Mouse (Mus musculus): ENCODE data around the gene Gm49387. TPM values are rescaled to one million over a fixed set of nuclear protein-coding genes. Genes with fewer than 3 reads are reported as not detected.

The Gm49387 gene
- polyA plus RNA-seq, 1 experiment from 2014 or later = 0.52 TPM

GRCm38 (mm10) chr14:31572561-31573175, 68.0 kb downstream of the Gm49387 start:
- TF ChIP-seq CTCF (IDR thresholded peaks at IDR 0.05; ENCODE audit: low read depth) = no peak
- TF ChIP-seq EP300 (optimal IDR thresholded peaks at IDR 0.05) = no peak
- Histone ChIP-seq H3K4me2 (replicated peaks; ENCODE audit: low read depth) (no peak overlapping the region), H3K9ac (ENCODE audit: low read length) (no peak overlapping the region), H3K4me3 (ENCODE audit: low read depth, low read length) (no peak overlapping the region), H3K27ac (replicated peaks) (no peak overlapping the region), H3K36me3 (ENCODE audit: control insufficient read depth, insufficient read depth, low read length) (no peaks in the 10 kb centered on the region), H3K4me1 (replicated peaks; ENCODE audit: control insufficient read depth, insufficient read depth) (no peaks in the 10 kb centered on the region), H3K9me3 (ENCODE audit: control insufficient read depth, low read length) (no peaks in the 10 kb centered on the region), H3K27me3 (ENCODE audit: control insufficient read depth, insufficient read depth, low read length) (no peaks in the 10 kb centered on the region)
- DNase-seq (ENCODE audit: low spot score) (no peak), ATAC-seq (ENCODE audit: low FRiP score, low TSS enrichment) (no peak)
- WGBS = 50% methylated on average over 9 of the region's 9 CpGs

- DNase-seq (ENCODE audit: low spot score) (no peak), ATAC-seq (ENCODE audit: low FRiP score, low TSS enrichment) (no peak)
- Histone ChIP-seq H3K36me3 (ENCODE audit: control insufficient read depth, insufficient read depth, low read length) (no peaks in the 10 kb centered on the region), H3K4me1 (replicated peaks; ENCODE audit: control insufficient read depth, insufficient read depth) (no peaks in the 10 kb centered on the region), H3K27ac (replicated peaks) (no peak overlapping the region), H3K9me3 (ENCODE audit: control insufficient read depth, low read length) (no peaks in the 10 kb centered on the region), H3K27me3 (ENCODE audit: control insufficient read depth, insufficient read depth, low read length) (no peaks in the 10 kb centered on the region), H3K9ac (ENCODE audit: low read length) (no peak overlapping the region), H3K4me3 (ENCODE audit: low read depth, low read length) (no peak overlapping the region), H3K4me2 (replicated peaks; ENCODE audit: low read depth) (no peak overlapping the region)
- WGBS = 86% methylated on average over 5 of the region's 5 CpGs
- TF ChIP-seq CTCF (IDR thresholded peaks at IDR 0.05; ENCODE audit: low read depth) (no peak), EP300 (optimal IDR thresholded peaks at IDR 0.05) (no peak)
Measured at GRCm38 (mm10) chr14:31571419-31571818, 69.3 kb downstream of the Gm49387 start.

DNA sequence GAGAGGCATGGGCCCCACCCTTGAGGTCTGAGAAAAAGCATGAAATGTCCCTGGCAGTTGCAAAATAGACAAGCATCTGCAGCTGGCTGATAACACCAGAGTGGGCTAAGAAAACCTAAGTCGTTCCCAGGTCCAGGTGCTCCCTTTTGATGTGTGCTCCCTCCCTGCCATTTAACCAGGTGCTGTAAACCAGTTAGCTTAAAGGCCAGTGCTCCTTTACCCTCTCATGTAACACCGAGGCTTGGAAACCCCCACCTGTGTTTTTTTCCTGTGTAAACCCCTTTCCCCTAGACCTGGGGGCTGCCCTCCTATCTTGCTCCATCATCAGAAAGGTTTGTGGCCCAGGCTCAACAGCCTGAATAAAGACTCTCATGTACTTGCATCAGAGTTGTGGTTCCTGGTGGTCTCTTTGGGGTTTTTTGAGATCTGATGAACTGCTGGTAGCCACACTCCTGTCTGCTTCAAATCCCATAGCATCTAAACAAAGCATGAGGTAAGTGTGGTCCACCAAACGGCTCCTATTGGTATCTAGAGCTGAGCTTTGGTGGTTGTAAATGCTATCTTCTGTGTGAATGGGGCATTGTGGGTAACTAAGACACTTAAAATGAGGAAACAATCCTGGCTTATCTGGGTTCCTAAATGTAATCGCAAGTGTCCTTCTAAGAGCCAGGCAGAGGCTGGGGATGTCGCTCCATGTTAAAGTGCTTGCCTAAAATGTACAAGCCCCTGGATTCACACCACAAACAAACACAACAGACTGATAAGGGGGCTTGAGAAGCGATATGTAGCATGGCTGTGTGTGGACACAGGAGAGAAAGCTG, 70.3 kb downstream of the Gm49387 start:
- H3K4me3 ChIP-seq (ENCODE audit: low read depth, low read length) = no peak overlapping the region
- H3K36me3 ChIP-seq (ENCODE audit: control insufficient read depth, insufficient read depth, low read length) = no peaks in the 10 kb centered on the region
- TF ChIP-seq CTCF (IDR thresholded peaks at IDR 0.05; ENCODE audit: low read depth) (no peak), EP300 (optimal IDR thresholded peaks at IDR 0.05) (no peak)
- WGBS = 57% methylated on average over 6 of the region's 6 CpGs
- H3K9ac ChIP-seq (ENCODE audit: low read length) = no peak overlapping the region
- H3K27ac ChIP-seq (replicated peaks) = no peak overlapping the region
- no peak for ATAC-seq (ENCODE audit: low FRiP score, low TSS enrichment)
- no peaks in the 10 kb centered on the region for H3K27me3 ChIP-seq (ENCODE audit: control insufficient read depth, insufficient read depth, low read length)
- no peak for DNase-seq (ENCODE audit: low spot score)
- no peak overlapping the region for H3K4me2 ChIP-seq (replicated peaks; ENCODE audit: low read depth)
- no peaks in the 10 kb centered on the region for H3K9me3 ChIP-seq (ENCODE audit: control insufficient read depth, low read length)
- H3K4me1 ChIP-seq (replicated peaks; ENCODE audit: control insufficient read depth, insufficient read depth) = no peaks in the 10 kb centered on the region

DNA sequence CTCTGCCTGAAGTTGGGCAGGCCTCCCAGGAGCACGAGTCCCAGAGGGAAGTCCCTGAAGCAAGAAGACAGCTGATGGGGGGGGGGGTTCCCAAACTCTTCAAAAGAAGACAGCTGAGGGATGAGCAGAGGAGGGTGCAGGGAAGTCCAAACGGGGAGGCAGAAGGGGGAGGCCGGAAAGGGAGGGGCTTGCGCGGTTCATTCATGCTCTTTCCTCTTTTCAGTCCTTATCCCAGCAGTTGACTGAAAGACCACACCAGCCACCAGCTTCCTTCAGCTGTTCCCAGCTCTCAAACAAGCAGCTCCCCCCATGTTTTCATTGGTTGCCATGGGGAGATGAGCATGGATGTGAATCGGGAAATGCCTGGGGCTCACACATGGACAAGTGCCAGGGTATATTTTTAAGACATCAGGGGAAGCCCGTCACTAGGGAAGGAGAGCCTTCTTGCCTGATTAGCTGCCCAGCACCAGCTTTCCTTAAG, 71.5 kb downstream of the Gm49387 start:
- no peaks in the 10 kb centered on the region; the same call in 1 of the 2 replicates for H3K4me1 ChIP-seq (replicated peaks; ENCODE audit: control insufficient read depth, insufficient read depth)
- H3K27ac ChIP-seq (replicated peaks) = no peak overlapping the region
- DNase-seq (ENCODE audit: low spot score) (no peak), ATAC-seq (ENCODE audit: low FRiP score, low TSS enrichment) (peak; percentile 53; the same call in 1 of the 2 replicates)
- 48% methylated on average over 7 of the region's 7 CpGs for WGBS
- H3K4me2 ChIP-seq (replicated peaks; ENCODE audit: low read depth) = no peak overlapping the region
- no peaks in the 10 kb centered on the region for H3K36me3 ChIP-seq (ENCODE audit: control insufficient read depth, insufficient read depth, low read length)
- TF ChIP-seq CTCF (IDR thresholded peaks at IDR 0.05; ENCODE audit: low read depth) = no peak
- TF ChIP-seq EP300 (optimal IDR thresholded peaks at IDR 0.05) = no peak
- H3K9ac ChIP-seq (ENCODE audit: low read length) = no peak overlapping the region
- no peaks in the 10 kb centered on the region for H3K9me3 ChIP-seq (ENCODE audit: control insufficient read depth, low read length)
- H3K27me3 ChIP-seq (ENCODE audit: control insufficient read depth, insufficient read depth, low read length) = no peaks in the 10 kb centered on the region
- H3K4me3 ChIP-seq (ENCODE audit: low read depth, low read length) = no peak overlapping the region

GRCm38 (mm10) chr14:31565478-31566212, 75.0 kb downstream of the Gm49387 start:
- no peaks in the 10 kb centered on the region for H3K9me3 ChIP-seq (ENCODE audit: control insufficient read depth, low read length)
- no peak overlapping the region for H3K9ac ChIP-seq (ENCODE audit: low read length)
- no peak overlapping the region for H3K4me2 ChIP-seq (replicated peaks; ENCODE audit: low read depth)

More at GRCm38 (mm10) chr14:31565478-31566212, 75.0 kb downstream of the Gm49387 start:
- no peaks in the 10 kb centered on the region; the same call in 1 of the 2 replicates for H3K4me1 ChIP-seq (replicated peaks; ENCODE audit: control insufficient read depth, insufficient read depth)
- WGBS = 45% methylated on average over 9 of the region's 9 CpGs
- H3K27ac ChIP-seq (replicated peaks) = no peak overlapping the region
- no peaks in the 10 kb centered on the region for H3K36me3 ChIP-seq (ENCODE audit: control insufficient read depth, insufficient read depth, low read length)
- H3K4me3 ChIP-seq (ENCODE audit: low read depth, low read length) = no peak overlapping the region
- DNase-seq (ENCODE audit: low spot score) (no peak), ATAC-seq (ENCODE audit: low FRiP score, low TSS enrichment) (no peak)
- TF ChIP-seq EP300 (optimal IDR thresholded peaks at IDR 0.05) (no peak), CTCF (IDR thresholded peaks at IDR 0.05; ENCODE audit: low read depth) (no peak)
- H3K27me3 ChIP-seq (ENCODE audit: control insufficient read depth, insufficient read depth, low read length) = no peaks in the 10 kb centered on the region

Measured in stomach, postnatal 0 days (tissue).